Mouse (Mus musculus) left cerebral cortex, postnatal 10 days (tissue): Measurements from ENCODE around the gene Opcml. TPM values are rescaled to one million over a fixed set of nuclear protein-coding genes. Genes with fewer than 3 reads are reported as not detected.

Experiments used
- DNase-seq, 2 experiments: peaks; one replicate each; pipeline ENCODE4 v3.0.0; 2021 to 2022; ENCODE audit warnings: low spot score in 2 of 2, mixed read lengths in 1 of 2; ENCODE audit errors: extremely low spot score in 1 of 2
- intact Hi-C: fragments of 180-260 bp; cut with DNase I; formaldehyde crosslinking; loops from one replicate; pipeline ENCODE4 v1.15.1; 2025
- total RNA-seq, 2 experiments: library from RNA; stranded (reverse); gene quantifications; 2 replicates each; pipeline ENCODE4 v1.2.3; 2021

Opcml gene
- total RNA-seq, 2 experiments from 2014 or later: 391 to 412 TPM

DNA sequence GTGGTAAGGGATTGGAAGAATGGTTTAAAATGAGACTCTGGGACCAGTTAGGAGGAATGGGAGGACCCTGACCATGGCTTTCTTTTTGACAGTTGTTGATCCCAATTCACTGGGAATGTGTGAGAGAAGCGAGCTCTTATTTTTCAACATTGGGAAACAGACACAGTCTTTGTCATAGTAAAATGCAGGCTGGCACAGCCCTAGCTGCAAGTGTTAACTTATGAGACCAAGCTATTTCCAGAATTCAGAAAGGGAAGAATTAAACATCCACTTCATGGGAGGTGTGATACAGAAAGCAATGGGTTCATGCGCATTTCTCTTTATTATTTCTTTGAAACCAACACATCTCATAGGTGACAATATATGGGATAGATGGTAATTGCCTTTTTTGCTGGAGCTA lies 947.4 kb downstream of the Opcml start:
- DNase-seq: no peak
- intact Hi-C loops: no loop called here

DNA sequence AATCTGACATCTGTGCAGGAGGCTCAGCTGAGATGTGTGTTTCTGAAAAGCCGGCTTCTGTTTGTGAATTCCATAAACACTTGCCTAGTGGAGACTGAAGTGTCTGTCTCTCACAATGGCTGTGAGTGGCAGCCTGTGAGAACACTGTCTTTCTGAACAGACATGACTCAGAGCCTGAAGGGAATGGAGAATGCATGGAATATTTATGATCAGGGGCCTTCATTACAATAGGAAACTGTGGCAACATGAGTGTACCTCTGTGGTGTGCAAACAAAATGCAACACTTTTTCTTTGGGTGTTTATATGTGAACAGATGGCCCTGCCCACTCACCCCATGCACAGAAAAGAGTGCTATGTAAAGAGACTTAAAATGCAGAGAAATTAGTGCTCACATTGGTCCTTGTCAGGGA lies 947.9 kb downstream of the Opcml start:
- intact Hi-C loops: no loop called here
- peak in 1 of 2 experiments; percentile 36 for DNase-seq

DNA sequence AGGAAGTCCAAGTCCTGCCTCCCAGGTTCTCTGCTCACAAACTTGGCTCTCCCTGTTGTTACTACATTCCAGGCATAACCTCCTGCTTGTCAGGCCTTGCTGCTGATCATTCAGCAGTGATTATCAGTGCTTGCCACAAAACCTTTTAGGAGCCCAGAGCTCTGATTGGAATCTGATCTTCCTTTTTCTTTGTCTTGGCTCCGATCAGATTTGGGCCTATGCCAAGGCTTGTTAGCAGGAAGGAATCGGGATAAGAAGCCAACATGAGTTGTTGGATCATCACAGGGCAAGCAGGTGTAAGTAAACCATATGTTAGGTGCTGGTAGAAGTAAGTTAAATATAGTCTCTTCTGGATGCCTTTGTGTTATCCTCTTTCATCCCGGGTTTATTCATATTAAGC lies 954.2 kb downstream of the Opcml start:
- peak in 1 of 2 experiments; percentile 23 for DNase-seq
- intact Hi-C loops: no loop called here

DNA sequence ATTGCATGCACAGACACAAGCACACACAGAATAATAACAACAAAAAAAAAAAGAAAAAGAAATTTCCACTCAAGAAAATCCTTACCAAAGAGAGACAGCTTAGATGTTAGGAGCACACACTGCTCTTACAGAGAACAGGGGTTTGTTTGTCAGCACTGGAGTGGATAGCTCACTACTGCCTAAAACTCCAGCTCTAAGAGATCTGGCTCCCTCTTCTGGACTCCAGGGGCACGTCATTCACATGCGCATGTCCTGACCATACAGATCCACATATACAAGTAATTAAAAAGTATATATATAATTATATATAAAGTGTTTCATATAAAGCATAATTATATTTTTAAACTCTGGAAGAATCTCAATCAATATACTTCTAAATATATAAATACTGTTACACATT lies 958.3 kb downstream of the Opcml start:
- DNase-seq: peak in 1 of 2 experiments; percentile 17
- intact Hi-C loops: no loop called here

DNA sequence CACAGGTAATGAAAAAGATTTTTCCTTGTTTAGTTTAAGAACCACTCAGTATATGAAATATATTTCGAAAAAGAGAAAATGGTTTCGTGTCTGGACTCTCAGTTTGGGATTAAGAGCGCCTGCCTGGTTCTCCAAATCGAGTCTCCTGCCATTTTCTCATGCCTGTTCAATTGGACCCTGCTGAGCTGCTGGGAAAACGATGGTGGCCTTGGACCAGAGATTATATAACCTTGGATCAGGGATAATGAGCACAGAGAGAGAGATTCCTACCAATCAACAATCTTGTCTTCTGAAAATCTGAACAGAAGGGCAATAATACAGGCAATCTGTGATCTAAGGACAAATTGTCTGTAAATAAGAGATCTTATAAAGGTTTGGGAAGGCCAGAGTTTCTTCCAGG lies 962.3 kb downstream of the Opcml start:
- no peak for DNase-seq
- intact Hi-C loops: loop anchor here (10.0 kb wide), 1 partner anchor 348 kb away; no protein-coding TSS in a partner anchor

DNA sequence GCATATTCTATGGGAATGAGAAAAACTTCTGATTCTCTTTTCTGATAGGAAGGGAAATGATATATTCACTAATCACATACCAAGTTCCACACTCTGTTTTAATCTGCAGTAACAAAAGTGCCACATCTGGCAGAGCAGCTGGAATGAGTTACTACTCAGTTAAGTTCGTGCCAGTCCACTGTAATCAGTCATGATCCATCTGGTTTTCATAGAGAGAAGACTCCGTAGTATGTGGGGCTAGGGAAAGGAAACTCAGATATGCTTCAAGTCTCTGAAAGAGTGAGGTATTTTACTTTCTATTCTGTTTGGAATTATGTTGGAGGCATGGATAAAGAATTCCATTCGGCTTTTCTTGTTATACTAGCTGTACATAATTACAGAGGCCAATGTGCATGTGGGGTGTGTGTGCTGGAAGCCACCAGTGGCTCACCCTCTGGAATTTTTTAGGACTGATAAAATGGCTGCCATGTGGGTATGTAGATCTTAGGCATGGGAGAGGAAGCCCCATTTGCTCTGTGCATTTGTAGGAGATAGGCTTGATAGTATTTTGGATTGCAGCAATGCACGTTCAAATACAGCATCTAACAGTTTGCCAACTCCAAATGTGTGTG lies 966.4 kb downstream of the Opcml start:
- intact Hi-C loops: loop anchor here (10.0 kb wide), 1 partner anchor 352 kb away; no protein-coding TSS in a partner anchor
- DNase-seq: no peak

DNA sequence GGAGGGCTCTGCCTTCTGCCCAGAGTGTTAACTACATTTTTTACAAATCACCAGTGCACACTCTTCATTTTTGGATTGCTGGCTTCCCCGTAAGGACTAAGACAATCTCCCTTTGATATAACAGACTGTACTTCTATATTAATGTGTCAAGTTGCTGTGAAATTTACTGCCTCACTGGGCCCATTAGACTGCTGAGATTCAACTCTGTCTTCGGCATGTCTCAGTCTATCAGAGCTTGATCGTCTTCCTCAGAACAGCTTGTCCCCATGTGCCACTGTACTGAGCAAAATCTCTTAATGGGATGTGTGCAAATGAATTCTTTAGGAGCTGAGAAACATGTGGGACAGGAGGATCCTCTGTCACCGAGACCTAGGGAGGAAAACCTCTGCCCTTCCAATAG lies 970.9 kb downstream of the Opcml start:
- intact Hi-C loops: no loop called here
- DNase-seq: no peak

DNA sequence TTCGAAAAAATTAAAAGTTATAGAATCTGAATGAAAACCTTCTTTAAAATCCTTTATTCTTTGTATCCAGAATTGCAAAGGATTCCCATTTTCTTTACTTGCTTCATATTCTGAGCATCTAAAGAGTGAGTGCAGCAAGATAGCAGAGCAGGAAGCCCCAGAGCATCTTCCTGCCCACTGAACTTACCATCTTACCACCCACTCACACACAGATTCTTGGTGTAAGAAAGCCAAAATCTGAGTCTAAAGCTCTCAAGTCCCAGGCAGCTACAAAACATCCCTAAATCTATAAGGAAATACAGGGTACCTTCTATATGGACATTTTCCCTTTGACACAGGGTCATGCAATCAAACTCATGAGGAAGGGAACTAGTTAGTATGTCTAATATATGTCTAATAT lies 973.6 kb downstream of the Opcml start:
- intact Hi-C loops: no loop called here
- no peak for DNase-seq

DNA sequence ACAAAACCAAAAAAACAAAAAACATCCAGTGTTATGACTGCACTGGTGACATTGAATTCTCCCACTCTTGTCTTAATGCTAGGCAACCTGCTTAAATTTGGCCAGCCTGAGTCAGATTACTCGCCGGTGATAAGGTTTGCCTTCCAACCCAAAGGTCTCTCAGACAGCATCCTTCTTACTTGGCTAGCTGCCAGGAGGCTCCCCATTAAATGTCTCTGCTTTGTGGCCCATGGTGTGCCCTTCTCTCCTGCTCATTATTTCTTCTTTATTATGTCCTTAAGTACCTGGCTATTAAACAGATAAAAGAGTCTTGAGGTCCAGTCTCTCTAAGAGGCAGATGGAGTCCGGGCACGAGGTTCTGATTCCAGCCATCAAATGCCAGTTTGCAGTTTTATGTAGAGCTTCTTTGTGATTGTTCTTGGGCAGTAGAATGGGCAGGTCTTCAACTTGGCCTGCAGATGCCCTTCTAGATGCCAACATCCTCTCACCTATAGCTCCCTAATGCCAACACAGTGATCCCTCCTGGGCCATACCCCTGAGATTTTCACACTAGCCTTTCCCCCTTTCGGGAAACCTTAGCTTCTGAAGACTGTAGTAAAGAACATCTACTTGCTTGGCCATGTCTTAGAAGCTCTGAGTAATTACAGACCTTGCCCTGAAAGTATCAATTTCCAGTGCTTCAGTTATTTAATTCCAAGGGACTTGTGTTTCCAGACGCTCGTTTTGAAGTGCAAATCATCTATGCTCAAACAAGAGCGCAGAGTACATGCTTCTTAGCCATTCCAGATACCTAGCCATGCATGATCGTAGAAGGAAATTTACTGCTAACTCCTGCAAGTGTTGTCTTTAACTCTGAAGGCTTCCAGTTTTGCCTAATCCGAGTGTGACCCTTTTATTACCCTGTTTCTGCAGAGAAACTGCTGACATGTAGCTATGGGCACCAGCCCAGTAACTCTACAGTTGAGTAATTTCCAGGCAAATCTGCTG lies 986.2 kb downstream of the Opcml start:
- intact Hi-C loops: no loop called here
- DNase-seq: no peak

DNA sequence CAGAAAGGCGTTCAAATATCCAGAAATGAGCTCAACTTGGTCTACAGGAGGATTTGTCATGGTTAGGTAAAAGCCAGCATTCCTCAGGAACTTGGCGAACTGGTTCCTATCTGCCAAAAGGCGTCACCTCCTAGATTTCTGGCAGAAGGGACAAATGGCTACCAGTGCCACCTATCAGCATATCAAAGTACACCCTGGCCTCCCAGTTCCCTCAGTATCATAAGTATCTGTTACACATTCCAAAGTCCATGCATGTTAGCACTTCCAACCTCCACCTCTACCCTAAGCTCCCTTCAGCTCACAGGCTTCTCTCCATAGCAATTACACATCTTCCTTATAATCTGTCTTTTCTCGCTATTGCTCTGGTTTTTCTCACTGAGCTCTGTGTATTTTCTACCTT lies 993.3 kb downstream of the Opcml start:
- DNase-seq: no peak
- intact Hi-C loops: no loop called here

DNA sequence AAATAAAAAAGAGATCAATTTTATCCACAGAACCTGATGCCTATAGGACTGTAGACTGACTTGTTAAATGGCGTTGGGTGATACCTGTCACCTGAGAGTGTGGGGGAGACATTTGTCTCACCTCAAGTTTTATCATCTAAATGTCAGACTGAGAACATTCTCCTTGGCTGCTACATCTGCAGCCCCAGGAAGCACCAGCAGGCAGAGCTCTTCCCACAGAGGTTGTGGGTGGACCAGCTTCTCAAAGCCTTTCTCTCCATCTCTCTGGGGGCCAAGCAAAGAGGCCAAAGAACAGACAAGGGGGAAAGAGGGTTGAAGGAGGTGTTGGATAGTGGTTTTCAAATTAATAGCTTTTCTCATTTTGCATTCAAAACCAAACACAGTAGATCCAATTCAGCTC lies 998.9 kb downstream of the Opcml start:
- intact Hi-C loops: no loop called here
- DNase-seq: no peak

DNA sequence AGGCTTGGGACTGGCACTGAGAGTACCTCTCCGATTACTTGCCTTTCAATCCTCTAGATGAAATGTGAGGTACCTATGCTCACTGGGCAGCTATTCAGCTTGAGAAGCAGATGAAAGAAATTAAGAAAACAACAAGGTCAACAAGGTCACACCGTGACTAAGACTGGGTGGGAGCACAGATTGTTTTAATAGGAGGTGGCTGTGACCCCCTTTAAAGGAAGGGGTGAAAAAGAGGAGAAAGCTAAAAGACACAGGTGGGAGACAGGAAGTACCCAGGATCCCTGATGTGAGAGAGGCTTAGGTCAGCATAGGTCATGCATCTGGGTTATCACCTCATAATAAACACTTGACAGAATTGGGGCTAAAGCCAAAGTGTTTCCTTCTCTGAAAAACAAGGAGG lies 1009.5 kb downstream of the Opcml start:
- intact Hi-C loops: no loop called here
- DNase-seq: no peak

DNA sequence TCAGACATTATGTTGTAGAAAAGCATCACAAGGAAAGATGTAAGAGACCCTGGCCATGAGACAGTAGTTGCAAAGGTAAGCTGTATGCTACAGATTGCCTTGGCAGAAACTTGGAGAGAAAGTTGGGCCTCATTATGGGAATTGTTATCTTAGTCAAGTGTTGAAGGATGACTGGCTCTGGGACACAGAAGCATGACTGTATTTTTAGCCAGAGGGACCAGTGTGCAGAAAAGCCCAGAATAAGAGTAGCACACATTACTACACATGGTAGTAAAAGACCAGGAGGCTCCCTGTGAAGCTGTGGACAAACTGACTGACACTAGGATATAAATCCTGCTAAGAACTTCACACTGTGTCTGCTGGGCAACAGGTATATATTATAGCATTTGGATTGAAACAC lies 1016.1 kb downstream of the Opcml start:
- no peak for DNase-seq
- intact Hi-C loops: no loop called here

DNA sequence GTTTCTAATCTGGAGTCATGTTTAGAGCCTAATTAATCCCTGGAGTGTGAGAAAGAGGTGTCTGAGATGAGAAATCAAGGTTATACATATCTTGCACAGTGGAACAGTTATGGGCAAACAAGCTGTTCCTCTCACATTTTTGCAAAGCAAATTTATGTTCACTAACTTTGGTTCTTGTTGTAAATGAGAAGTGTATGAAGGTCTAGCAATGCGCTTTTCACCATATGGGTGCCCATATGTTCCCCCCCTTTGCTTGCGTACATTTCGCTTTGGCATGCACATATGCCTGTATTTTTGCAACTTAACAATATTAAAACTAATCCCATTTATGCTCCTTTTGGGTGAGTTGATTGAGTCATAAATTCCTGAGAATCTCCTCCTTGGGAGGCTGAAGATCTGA lies 1031.5 kb downstream of the Opcml start:
- DNase-seq: peak in 1 of 2 experiments; percentile 61
- intact Hi-C loops: no loop called here

DNA sequence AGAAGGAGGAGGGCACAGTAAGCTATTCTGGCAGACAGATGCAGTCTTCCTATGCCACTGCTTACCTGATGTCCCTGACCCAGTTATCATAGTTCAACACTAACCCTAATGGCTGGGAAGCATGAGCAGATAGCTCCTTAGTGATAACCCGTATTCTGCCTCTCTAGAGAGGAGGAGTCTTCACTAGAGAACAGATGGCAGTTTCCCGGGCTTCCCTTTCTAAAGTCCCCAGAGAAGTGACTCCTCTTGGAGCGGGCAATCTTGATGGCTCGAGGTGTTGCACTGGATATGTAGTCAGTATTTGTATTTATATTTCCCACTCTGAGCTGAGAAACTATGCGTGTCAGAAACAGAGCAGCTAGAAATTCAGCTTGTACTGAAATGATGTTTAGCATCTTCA lies 1031.9 kb downstream of the Opcml start:
- intact Hi-C loops: no loop called here
- no peak for DNase-seq

DNA sequence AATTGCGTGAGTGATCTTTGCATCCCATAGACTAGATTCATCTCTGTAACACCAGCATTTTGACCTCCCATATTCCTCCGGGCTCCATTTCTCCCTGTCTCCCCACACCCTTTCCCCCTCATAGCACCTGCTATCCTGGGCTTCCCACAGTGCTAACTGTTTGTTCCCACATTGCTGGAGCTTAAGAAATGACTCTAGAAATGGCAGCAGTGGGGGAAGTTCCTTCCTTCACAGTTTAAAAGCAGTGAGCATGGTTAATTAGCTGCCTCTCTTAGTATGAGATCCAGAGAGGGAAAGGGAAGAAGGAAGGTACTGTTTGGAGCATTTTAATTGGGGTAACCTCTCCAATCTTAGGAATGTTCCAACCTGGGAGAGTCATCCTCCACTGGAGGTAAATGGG lies 1035.2 kb downstream of the Opcml start:
- no peak for DNase-seq
- intact Hi-C loops: no loop called here

DNA sequence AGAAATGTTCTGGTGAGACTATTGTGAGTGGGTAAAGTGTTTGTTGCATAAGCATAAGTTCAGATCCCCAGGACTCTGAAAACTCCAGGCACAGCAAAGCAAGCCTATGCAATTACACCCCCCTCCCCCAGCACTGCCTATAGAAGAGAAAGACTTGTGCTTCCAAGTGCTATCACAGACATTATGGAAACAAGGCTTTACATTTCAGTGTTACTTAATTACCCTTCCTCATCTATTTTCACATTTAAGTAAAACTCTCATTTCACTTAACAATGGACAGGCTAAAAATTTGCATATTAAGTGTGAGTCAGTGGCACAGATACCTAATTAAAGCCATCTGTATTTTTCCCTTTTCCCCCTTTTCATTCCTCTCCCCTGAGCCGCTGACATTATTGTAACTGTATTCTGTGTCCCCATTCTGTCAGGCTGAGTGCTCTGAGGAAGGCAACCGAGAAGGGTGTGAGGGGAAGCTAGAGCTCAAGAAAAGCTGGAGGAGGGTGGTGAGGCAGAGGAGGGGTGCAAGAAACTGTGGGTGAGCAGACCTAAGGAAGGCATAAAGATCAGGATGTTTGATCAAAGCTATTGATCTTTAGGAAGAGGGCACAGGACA lies 1055.5 kb downstream of the Opcml start:
- intact Hi-C loops: no loop called here
- DNase-seq: no peak

DNA sequence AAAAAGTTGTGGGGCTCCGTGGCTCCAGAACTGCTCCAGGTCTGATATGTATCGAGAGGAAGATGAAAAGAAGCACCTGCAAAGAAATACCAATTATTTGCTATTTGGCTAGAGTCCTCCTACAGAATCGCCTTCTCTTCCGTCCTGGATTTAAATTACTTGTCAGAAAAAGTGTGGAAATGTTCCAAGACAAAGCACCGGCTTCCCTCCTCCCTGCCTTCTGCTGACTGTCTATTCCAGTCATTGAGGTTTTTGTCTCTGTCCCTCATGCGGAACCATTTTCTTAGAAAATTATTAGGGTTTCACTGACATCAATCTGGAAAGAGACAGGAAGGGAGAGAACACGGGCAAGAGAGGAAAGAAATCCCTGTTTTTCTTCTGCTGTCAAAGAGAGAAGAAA lies 1065.3 kb downstream of the Opcml start:
- peak in 1 of 2 experiments; percentile 16 for DNase-seq
- intact Hi-C loops: no loop called here

DNA sequence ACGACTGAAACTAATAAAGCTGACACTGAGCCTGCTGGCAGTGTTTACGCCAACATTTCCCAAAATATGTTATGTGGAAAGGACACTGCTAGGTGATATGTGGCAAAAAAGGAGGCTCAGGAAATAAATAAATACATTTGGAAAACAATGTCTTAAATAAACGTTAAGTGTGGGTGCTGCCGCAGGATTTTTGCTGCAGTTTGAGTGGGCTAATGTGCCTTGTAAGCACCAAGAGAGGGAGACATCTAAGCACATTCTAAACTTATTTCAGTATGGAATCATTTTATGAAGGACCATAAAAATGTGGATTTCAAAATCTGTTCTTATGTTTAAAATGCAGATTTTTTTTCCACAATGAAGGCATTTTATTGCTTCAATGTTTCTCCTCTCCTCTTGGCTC lies 1071.4 kb downstream of the Opcml start:
- DNase-seq: peak in 1 of 2 experiments; percentile 8
- intact Hi-C loops: no loop called here

DNA sequence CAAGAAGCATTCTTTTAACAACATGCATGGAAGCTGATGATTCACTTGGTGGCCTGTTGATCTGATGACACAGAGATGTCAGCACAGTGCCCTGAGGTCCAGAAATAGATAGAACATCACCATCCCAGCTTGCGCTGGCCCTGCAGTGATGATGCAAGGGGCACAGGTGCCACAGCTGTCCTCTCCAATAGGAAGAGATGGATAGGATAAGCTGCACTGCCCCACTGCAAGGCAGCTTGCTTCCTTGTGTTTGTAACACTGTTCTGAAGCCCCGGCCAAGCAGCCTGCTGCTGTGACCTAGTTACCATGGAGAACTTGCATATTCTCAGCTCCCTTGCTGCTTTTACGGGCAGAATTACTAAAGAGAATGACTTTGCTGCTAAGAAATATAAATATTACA lies 1076.7 kb downstream of the Opcml start:
- intact Hi-C loops: no loop called here
- peak; percentile 27 to 36 for DNase-seq
